Mouse (Mus musculus): ENCODE measurements around the gene Pcca.

Gene Pcca

DNA sequence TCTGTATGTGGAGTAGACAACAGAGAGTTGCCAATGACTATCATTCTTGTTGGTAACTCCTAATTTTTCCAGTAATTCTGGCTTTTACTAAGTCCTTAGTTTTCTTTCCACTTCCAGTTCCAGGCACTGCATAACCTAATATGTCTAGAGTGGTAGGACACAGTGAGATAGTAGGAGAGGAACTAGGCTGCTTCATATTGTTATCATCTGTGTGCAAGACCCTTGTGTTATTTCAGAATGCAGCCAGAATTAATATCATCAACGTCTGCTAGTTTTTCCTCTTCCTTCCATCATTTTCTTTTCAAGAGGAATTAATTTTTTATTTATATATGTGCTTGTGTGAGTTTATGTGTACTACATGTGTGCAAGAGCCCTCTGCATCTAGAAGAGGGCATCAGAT is 114.1 kb downstream of the Pcca start:
- DNase-seq (ENCODE audit: low spot score): no peak

DNA sequence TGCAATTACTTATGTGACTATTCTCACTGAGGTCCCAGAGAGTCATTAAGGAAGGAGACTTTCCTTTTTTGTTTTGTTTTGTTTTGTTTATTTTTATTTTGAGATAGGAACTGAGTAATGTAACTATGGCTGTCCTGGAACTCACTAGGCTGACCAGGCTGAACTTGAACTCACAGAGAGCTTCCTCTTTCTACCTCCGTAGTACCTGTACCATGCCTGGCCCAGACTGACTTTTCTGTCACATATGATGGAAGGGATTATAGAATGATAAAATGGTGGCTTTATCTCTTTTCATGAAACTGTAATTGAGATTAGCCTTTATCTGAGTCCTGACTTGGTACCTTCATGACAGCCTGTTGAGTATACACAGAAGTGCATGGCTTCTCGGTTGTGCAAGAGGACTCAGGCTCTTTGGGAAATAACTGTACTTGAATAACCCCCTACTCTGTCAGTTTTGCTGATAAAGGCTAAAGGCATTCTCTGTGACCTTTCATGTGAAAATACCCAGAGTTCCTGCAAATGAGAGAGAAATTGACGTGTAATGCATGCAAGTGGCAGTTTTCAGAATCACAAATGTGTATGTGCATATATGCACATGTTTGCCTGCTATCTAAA is 115.3 kb downstream of the Pcca start:
- no peak for DNase-seq (ENCODE audit: low spot score)

DNA sequence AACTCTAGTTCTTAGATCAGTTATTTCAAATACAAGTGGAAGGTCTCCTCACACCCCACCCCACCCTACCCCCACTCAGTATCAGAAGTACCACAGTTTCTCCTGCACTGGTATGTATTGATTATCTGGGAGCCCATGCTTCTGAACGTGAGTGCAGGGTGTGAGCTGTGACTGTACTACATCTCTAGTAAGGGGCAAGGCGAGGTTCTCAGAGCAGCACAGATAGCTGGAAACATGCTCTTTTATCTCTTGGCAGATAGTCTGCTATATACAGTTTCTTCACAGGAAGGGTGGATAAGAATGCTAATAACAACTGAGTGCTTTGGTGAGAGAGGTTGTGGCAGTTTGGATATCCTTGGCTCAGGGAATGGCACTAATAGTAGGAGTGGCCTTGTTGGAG is 117.6 kb downstream of the Pcca start:
- DNase-seq (ENCODE audit: low spot score): no peak

DNA sequence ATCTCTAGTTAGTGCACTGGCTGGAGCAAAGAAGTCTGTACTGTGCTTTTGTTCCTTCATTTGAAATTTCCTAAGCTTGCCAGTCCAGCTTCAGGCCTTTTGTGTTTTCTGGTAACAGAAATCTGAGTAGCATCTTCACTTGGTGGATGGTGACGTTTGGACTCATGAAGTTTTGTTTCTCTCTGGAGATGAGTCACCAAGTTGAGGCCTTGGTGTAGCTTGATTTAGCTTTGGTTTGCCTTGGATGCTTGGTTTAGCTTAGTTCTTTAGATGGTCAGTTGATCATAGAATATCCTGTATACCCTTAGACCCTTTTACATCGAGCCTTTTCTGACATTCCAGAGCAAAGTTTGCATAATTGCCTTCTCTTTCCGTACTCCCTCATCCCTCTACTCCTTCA is 141.5 kb downstream of the Pcca start:
- DNase-seq (ENCODE audit: low spot score): no peak

DNA sequence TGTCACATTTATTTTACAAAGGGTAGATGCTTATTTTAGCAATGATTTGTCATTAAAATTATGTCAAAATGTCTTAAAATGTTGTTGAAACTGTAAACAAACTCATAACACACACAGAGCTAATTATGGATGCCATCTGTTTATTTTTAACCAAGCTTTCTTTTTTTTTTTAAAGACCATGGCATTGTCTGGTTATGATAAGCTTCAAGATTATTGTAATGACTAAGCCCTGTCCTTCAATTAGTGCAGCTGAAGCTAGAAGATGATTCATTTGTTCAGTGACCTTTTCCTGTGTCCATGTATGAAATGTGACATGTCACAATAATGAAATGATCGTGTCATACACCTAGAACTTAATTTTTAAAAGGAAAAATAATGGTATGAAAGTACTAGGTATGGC is 149.5 kb downstream of the Pcca start:
- no peak for DNase-seq (ENCODE audit: low spot score)

DNA sequence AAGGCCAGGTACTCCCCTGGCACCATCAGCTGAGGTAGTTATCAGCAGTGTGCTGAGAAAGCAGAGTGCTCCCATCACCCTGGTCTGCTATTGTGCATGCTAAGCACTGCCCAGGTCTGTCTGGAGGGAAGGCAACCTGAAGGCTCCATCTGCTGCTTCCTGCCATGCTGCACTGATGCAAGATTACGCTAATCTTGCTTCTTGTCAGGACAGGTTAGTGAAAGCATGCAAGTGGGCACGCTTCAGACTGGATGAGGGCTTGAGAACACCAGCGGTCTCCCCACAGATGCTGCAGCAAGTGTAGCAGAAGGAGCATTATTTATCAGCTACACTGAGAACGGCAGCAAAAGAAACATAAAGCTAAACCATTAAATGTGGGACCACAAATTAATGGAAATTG is 150.1 kb downstream of the Pcca start:
- DNase-seq (ENCODE audit: low spot score): no peak

DNA sequence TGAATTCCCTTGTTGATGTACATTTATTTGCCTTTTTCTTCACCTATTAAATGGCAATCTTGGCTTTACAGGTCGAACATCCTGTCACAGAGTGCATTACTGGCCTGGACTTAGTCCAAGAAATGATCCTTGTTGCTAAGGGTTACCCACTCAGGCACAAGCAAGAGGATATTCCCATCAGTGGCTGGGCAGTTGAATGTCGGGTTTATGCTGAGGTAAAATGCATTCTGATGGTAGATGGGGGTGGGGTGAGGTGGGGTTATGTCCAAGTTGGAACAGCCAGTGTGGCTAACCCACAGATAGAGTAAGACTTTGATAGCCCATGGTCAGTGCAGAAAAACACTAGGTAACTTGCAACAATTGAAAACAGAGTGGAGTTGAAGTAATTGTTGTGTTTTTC is 150.7 kb downstream of the Pcca start:
- no peak for DNase-seq (ENCODE audit: low spot score)

DNA sequence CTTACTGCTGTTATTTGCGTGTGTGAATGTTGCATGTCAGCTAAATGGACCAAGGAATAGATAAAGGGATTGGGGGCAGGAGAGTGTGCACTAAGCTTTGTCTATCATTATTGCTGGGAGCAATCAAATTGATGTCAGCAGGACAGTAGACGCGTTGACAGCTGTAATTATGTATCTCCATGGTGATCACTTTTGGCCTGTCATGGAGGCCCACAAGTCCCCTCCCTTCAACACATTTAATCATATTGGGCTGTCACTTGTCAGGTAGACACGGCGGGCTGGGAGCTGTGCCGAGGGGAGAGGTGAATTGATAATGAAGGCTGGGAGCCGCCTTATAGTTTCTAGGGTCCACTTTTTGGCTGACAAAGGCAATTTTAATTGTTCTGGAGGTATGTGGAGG is 153.3 kb downstream of the Pcca start:
- no peak for DNase-seq (ENCODE audit: low spot score)

DNA sequence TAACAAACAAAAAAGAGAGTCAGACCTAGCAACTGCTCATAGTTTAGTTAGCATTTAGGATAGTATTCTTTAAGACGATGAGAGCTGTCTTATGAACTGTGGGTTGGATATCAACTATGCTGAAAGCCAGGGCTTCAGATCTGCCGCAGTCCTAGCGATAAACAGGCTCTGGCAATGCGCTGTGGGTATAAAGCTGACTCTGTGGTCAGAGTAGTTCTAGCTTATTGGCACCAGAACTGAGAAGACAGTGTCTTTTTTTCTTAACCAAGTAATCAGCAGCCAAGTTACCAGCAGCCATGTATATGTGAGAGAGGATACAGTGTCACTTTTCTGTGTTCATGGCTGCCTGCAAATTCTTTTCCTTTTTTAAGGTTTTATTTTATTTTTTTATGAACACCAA is 154.3 kb downstream of the Pcca start:
- no peak for DNase-seq (ENCODE audit: low spot score)

DNA sequence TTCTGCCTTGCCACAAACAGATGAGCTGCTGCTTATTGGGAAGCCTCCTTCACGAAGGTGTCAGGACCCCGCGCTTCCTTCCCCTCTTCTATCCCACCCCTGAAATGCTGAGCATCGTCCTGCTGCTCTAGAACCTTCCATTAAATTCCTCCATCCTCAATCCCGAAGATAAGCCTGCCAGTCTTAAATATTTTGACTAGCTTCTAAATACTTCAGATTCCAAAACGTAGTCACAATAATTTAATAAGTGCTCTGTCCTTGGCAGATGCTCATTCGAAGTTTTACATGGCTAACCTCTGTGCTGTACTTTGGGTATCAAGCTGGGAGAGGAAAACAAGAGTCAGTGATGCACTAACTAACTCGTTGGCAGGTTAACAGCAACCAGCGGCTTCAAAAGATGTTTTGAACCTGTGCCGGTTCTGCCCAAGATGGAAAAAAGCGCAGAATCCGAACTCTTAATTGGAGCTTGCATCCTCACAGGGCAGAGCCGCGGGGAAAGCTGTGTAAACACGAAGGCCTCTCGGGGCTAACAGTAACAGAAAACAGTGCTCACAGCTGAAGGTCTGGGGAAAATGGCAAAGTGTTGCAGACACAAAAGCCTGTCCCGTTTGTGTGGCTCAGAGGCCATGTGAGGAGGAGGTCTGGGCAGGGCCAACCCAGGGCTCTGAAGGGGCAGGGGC is 155.2 kb downstream of the Pcca start:
- no peak for DNase-seq (ENCODE audit: low spot score)

DNA sequence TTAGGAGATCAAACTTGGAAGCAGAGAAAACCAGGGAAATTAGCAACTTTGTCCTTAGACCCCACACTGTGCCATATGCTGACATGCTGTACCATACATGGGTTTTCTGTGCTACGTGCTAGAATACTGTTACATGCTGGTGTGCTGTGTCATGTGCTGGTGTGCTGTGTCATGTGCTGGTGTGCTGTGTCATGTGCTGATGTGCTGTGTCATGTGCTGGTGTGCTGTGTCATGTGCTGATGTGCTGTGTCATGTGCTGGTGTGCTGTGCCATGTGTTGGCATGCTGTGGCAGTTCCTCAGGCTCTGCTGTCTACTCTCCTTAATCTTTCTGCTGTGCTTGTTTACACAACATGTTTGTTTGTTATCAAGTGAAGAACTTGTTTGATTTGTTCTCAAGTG is 157.4 kb downstream of the Pcca start:
- DNase-seq (ENCODE audit: low spot score): no peak

DNA sequence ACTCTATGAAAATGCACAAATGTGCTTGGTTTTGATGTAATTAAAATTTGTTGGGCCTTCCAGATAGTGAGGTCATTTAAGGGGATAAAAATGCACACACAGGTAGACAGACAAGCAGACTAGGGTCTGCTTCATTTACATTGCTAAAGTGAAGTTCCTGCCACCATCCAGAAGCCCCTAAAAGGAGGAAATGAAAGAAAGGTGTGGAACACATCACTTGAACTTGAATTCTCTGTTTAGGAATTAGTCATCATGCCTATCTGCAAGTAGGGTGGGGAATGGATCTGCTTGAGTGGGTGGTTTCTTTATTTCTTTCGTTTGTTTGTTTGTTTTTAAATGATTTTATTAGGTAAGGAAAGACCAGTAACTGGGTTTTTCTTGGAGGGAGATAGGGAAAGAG is 166.2 kb downstream of the Pcca start:
- DNase-seq (ENCODE audit: low spot score): no peak

DNA sequence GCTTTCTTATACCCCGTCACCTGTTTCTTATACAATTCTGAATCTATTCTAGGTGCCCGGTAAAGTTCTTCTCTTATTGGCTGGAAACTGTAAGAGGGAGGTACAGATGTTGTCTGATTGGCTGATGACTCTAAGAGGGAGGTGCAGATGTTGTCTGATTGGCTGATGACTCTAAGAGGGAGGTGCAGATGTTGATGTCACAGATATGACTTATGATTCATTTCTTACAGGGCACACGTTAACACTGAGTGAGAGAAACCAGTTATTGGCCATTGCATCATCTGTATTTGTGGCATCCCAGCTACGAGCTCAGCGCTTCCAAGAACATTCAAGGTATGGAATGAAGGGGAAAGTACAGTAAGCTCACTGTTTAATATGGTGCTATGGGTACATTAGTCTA is 179.7 kb downstream of the Pcca start:
- DNase-seq (ENCODE audit: low spot score): no peak

DNA sequence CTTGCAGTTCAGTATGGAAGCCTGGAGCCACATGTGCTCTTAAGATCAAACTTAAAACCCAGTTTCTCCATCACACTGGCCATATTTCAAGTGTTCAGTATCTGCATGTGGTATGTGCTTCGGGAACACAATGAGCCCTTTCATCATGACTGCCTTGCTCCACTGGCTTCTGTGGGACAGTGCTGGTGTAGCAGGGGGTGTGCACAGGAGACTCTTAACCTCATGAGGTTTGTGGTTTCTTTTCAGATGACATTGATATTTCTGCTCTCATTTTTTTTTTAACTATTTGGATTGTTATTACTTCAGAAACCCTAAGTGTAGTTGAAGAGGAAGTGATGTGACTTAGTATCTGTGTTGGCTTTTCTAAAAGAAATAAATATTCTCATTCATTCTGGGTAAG is 180.8 kb downstream of the Pcca start:
- no peak for DNase-seq (ENCODE audit: low spot score)

DNA sequence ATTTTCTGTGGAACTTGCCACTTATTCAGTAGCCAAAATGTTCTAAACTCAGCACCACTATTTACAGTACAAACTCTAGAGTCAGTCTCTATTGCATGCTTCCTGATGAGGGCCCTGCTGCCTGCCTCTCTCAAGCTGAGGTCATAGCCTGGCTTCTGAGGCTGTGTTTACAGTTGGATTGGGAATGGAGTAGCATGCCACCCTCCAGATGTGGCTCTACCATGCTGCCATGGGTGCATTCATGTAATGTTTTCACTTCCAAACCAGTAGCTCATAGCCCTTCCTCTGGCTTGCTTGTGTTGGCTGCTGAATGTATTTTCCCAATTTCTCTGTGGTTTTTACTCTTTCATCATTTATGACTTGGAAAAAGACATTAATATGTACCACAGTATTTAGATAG is 181.9 kb downstream of the Pcca start:
- no peak for DNase-seq (ENCODE audit: low spot score)

DNA sequence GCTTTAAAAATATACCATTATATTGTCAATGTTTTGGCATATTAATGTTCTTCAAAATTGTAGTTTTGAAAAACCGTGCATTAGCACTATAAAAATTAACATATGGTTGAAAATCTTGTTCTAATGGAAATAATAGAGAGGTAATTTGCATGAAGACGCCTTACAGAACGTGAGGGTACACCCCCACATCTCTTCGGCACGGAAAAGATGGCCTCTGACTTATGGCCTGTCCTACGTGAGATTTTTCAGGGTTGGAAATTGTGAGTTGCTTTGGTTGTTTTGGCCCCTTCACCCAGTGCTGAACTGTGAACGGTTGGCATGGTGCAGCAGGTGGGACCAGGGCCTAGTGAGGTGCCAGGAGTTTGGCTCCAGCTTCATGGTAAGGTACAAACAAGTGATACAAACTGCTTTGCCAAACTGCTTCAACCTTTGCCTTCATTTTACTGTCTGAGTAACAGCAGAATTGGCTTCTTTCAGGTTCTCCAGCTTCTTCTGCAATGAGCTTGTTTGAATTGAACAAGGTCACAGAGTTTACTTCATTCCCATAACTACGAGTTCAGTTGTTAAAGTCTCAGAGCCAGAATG is 185.5 kb downstream of the Pcca start:
- no peak for DNase-seq (ENCODE audit: low spot score)

DNA sequence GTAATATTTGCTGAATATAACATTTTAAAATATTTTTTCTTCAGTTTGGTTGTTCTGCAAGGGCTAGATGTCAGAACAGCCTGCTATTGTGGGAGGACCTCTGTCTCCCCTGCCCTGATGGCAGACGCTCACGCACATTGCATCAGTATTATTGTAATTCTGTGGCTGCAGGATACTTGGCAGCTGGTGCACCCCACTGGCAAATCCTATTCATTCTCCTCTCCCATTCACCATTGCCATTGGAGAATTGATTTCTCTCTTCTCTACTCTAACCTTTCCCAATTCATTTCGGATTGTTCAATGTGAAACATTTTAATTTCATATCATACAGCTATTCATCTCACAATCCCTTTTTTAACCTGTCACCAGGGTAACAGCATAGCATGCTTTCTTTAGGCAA is 186.9 kb downstream of the Pcca start:
- peak; percentile 10 for DNase-seq (ENCODE audit: low spot score)

DNA sequence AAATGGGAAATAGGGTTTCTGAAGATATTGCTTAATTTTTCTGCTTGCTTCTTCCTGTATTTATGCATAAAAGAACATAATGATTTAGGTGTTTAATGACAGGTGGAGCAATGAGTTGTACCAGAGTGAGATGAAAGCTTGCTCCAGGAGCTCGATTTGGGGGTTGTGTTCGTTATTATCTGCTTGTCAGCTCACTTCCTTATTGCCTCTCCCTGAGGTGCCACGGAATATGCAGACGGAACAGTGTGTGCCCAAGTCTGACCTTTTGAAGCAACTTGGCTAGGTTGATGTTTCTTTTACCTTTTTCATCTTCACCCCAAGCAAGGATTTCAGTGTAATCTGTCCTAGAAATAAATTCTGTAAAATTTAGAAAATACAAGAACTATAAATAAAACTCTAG is 187.6 kb downstream of the Pcca start:
- no peak for DNase-seq (ENCODE audit: low spot score)

DNA sequence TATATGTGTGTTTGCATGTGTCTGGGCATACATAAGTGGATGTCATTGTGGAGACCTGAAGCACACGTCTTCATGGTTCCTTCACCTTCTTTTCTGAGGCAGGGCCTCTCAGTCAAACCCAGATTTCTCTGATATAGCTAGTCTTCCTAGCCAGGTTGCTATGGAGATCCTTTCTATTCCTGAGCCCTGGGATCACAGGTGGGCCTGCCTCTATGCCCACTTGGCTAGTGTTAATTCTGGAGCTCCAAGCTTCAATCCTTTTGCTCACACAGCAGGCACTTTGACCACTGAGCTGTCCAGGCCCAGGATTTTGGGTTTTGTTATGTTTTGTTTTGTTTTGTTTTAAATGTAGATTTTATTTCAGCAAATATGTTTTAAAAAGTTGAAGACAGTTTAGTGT is 192.3 kb downstream of the Pcca start:
- DNase-seq (ENCODE audit: low spot score): no peak

DNA sequence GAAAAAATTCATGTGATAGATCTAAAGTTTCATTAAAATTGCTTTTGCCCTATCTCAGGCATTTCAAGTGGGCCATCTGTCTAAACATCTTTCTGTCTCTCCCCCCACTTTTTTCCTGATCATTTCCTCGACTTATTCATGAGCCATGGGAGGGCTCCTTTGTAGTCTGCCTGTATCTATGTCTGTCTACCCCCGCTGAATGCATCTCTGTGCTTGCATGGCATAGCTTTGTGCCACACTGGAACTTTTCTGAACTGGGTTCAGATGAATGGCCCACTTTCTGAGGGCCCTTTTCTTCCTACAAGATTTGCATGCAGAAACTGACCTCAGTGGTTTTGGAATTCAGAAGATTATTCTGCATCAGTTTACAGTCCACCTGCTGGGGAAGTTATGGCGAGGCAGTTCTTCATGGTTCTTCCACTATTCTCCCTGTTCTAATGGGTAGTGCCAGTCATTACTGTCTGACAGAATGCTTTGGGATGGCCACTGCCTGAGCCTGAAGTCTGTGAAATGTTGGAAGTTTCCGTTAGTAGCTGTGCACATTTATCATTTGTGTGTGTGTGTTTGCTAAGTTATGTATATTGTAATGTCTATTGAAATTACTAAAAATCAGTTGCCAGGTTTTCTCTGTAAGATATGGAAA is 195.4 kb downstream of the Pcca start:
- no peak for DNase-seq (ENCODE audit: low spot score)

DNA sequence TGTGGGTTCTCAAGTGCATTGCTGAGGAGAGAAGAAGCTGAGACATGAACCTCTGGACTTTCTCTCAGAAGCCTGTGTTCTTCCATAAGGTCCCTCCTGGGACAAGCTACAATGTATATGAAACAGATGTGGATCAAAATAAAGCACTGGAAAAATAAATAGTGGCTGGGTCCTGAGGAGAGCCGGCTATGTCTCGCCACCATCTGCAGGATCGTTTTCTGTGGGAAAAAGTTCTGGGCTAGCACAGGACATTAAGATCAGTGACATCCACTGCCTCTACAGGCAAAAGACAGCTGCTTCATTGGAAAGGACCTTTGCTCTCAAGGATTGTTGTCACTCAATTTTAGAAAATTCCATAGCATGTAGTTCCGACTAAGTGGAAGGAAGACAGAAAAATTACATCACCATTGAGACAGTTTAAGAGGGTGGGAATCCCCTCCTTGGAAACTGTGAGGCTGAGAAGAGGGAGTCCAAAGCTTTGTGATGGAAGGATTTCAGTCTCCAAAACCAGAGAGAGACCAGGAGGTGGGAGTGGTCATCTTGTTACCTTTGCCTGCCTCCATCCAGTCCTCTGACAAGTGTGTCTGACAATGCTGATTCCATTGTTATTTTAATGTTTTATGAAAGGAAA is 196.9 kb downstream of the Pcca start:
- DNase-seq (ENCODE audit: low spot score): no peak

DNA sequence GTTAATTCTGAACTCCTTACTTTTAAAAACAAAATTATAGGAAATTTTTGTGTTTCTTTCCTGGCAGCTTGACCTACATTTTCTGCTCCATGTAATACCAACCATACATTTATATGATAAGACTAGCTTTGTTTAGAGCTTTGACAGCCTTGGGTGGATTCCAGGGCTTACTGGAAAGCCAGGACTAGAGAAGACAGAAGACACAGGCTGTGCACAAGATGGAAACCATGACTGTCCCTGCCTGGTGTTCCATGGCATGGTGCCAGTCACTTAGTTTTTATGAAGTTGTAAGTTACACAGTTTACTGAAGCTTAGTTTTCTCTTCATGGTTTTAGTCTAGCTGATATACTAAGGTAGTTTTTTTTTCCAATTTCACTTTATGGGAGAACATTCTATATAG is 202.7 kb downstream of the Pcca start:
- no peak for DNase-seq (ENCODE audit: low spot score)

Data from left cerebral cortex, adult 11 months (tissue).